Mouse (Mus musculus) MEL-GATA-1-ER (cell line): ENCODE measurements around the gene Dusp21.

Experiments used
- DNase-seq: peaks from one replicate; pipeline ENCODE4 v3.0.0-alpha.2; 2012; ENCODE audit warnings: low read depth; ENCODE audit errors: extremely low read depth

Dusp21 gene

DNA sequence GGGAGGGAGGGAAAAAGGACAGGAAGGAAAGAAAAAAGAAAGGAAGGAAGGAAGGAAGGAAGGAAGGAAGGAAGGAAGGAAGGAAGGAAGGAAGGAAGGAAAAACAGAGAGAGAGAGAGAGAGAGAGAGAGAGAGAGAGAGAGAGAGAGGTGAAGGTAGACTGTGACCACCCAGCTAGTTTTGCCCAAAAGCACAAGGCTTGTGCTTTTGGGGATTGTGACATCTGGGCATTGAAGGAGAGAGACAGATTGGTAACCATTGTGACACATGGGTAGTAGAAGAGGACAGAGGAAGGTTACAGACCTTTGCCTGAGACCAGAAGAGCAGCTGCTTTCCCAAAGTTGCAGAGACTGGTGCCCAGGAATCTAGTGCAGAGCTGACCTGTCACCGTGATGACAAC lies at the start of gene Dusp21:
Gene Dusp21, plus strand, starts transcription at position 301 of the 400 bp plus-strand sequence.
- no peak for DNase-seq

DNA sequence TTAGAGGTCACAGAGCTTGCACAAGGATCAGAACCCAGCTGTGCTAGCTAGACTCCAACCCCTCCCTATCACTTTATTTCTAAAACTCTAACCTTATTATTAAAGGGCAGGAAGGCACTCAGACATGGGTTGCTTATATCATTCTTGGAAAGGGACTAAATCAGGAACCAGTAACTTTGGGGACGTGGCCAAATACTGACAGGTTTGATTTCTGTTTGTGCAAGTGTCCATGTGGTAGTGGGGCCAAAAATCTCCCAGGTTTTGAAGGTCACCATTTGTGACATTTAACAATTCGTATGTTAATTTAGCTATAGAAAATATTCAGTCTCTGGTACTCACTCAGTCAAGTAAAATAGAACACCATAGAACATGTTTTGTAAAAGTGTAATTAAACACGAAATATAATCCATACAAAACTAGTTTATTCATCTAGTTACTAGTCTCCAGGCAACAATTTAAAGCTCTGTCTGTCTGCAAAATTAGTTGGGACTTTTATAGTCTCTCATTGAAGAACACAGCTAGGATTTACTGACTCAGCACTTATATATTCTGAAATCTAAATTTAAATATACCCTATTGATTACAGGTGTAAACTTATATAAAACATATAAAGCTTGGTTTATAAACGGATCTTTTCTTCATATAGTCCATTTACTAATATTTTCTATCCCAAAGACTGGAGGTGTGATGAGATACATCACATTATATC lies 15.2 kb downstream of the Dusp21 start:
- no peak for DNase-seq

DNA sequence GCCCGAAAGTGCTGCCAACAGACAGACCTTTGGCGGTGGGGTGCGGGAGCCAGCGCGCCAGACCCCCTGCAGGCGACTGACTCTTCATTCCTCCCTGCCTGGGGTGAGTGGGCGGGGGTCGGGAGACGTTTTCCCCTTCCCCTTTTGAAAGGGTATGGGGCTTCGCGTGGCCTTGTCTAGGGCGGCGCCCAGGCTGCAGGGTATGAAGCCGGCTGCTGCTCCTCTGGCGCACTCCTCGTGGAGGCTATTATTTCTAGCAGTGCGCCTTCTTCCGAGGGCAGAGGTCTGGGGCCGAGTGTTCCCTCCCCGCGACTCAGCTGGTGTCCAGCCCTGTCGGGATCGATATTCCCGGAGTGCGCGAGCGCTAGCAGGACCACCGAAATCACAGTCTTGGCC lies 16.1 kb downstream of the Dusp21 start:
- no peak for DNase-seq

DNA sequence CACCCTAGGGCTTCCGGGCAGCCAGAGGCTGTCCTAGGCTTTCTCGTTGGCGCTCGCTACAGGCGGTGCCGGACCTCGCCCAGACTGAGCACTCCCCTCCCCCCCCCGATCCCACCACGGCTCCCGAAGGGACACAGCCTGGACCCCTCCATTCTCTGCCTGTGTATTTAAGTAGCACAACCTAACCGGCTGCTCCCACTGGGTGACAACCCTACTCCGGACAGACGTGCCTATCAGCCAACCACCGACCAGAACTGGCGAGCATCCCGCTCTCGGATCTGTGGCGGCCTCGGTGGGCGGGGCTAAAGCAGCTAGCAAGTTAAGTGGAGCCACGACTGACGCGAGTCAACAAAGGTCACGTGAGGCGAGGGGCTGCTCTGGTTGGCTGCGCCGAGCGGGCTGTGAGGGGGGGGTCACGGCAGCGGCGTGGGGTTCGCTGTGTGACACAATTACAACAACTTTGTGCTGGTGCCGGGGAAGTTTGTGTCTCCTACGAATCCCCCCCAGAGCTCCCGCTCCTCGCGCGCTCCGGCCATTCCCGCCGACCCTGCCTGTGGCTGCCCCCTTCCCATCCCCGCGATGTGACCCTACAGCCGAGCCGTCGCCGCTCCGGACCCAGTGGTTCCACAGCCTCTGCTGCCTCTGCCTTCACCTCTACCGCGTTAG lies 16.7 kb downstream of the Dusp21 start, which contains the start of gene Kdm6a:
Gene Kdm6a, plus strand, starts transcription at position 384 of the 666 bp plus-strand sequence.
- peak; percentile 96 for DNase-seq

DNA sequence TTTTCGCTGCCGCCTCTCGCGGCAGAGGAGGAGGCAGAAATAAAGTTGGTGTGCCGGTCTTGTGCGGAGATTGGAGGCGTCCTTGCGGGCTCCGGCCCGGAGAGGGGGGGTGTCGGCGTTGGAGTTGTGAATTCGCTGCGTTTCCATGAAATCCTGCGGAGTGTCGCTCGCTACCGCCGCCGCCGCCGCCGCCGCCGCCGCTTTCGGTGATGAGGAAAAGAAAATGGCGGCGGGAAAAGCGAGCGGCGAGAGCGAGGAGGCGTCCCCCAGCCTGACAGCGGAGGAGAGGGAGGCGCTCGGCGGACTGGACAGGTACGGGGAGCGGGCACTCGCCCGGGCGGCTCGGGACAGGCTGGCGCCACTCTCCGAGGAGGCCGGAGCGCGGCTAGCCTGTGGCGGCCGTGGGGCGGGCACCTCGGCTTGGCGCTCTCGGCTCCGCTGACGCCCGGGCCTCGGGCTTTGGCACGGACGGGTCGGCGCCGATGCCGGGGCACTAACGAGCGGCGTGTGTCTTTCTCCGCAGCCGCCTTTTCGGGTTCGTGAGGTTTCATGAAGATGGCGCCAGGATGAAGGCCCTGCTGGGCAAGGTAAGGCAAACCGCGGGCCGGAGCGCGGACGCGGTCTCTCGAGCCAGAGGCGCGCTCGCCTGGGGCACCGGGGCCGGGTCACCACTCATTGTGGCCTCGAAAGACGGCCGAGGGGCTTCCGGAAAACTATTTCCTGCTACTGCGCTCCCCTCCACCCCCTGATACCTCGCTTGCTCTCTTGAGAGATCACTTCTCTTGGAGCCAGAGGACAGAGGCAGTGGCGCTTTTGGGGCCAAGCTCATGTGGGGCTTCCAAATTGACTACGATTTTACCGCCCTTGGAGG lies 17.4 kb downstream of the Dusp21 start:
- DNase-seq = no peak

DNA sequence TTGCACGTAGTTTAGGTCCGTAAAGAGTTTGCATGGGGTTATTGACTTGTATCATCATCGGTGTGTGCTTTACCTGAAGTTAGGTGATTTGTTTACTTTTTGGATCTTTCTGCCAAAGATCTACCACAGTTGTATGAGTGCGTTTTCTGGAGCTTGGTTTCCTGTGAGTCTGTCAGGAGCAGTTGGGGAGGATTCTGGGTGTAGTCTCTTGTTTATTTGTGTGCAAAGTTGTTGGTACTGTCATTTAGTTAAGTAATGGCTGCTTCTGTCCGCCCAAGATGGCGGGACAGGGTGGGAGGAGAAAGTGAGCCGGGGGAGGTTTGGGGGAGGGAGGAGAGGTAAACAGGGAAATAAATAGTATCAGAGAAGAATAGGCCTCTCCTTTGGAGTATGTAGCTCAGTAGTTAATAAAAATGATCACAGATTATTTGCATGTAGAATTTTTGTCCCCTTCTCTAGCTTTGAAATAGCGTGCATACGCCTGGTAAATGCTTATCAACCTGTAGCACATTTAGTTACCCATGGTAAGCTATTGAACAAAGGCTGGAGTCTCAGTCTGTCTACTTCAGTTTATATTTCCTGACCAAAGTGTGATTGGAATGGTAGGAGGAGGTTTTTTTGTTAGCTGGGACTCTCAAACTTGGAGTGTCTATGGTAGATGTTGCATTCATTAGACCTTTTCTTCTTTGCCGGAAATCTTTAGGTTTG lies 18.4 kb downstream of the Dusp21 start:
- peak; percentile 70 for DNase-seq

DNA sequence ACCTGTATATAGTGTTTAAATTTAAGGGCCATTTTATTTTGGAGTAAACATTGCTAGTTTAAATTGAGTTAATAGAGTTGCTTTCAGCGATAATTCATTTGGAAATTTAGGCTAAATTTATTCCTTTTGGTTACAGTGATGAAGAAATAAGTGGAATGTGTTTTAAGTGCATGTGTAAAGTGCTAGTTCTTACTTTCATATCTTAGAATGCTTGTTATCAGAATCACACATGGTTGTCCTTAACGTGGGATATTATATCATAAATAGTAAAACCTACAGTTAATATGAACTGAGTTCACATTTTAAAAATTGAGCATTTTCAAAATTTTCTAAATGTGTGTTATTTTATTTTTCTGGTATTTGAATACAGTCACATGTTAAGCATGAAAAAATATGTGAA lies 19.5 kb downstream of the Dusp21 start:
- DNase-seq = no peak

DNA sequence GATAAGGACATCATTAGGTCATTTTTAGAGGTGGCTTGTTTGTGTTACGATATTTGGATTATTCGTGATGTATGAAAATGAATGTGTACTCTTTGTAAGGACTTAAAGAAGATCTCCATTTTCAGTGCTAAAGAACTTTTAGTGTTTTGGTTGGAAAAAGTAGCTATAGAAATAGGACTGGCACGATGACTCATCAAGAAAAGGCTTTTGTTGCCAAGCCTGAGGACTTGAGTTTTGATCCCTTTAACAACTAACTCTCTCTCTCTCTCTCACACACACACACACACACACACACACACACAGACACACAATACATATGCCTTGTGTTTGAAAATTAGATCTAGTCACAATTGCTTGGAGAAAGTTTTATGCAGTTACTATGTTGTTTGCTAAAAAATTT lies 21.3 kb downstream of the Dusp21 start:
- DNase-seq = peak; percentile 23

DNA sequence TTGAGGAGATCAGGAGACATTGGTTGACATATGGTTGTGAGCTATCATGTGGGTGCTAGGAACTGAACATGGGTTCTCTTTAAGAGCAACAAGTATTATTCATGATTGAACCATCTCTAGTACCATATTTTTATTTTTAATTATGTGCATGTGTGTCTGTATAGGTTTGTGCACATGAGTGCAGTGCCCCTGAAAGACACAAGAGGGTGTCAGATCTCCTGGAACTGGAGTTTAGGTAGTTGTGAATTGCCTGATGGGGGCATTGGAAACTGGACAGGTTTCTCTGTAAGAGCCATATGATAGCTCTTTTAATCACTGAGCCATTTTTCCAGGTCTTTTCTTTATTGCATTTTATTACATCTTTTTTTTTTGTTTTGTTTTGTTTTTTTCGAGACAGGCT lies 23.3 kb downstream of the Dusp21 start:
- peak; percentile 21 for DNase-seq

DNA sequence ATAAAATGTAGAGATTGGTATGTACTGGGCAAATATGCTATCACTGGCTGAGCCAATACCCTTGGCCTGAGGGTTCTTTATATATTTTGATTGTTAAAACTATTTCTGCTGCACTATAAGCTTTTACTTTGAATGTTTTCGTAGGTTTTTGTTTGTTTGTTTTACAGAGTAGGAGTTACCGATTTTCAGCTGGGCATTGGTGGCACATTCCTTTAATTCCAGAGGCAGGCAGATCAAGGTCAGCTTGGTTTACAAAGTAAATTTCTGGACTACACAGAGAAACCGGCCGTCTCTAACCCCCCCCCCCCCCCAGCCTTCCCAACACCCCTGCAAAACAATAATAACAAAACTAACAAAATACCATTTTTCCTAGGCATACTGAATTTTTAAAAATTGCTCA lies 29.2 kb downstream of the Dusp21 start:
- DNase-seq = no peak

DNA sequence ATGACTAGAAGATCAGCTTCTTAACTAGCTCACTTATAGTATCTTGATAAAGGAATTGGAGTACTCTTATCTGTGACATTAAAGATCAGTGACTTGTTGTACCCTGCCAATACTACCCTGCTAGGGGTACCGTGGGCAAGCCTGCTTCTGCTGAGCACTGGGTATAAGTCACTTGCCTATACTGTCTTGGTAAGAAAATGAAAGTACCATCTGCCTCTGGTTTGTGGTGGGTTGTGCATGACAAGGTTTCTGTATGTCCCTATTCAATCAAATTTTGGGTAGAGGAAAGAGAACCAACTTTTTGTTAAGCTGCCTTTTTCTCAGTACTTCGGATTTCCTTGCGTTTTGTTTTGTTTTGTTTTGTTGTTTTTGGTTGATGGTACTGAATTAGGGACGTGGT lies 32.1 kb downstream of the Dusp21 start:
- no peak for DNase-seq

DNA sequence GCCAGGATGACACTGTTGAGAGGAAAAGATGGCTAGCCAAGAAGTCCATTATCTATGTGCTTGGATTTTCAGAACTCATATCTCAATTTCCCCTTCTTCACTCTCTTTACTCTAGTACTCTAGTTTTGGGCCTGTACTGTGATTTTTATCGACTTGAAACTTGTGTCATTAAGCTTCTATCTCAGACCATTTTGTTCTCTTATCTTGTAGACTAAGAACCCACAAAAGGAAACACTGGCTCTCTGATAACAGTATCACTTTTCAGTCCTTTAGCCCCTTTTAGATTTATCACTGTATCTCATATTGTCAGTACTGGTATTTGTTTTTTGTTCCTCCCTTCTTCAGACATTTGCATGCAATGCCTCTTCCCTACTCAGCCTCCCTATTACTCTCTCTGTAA lies 33.8 kb downstream of the Dusp21 start:
- DNase-seq = peak; percentile 19

DNA sequence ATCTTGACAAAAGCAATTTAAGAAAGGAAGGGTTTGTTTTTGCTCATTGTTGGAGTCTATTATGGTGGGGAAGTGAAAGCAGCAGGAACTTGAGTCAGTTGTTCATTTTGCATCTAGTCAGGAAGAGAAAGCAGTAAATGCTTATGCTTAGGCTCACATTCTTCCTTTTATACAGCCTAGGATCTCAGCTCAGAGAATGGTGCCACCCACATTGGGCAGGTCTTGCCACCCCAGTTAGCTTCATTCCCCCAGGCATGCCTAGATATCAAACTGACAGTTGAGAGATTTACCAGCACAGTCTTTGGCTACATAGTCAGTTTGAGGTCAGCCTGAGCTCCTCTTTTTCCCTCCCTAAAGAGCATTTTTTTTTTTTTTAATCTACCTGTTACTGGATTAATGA lies 41.5 kb downstream of the Dusp21 start:
- no peak for DNase-seq

DNA sequence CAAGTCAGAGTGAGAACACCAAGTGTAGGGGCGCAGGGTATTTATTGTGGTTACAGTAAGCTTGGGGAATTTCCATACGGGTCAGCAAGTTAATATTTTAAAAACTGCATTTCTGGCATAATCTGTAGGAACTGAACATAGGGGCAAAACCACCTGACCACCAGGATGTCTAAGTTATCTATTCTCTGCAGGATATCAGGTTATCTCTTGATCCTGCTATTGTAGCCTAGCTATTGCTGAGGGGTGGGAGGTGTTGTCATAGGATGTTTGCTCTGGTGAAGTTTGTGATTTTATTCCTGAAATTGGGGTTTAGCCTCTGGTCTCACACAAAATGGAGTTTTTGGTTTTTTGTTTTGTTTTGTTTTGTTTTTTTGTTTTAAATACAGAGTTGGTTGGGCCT lies 42.6 kb downstream of the Dusp21 start:
- DNase-seq = no peak
